Mouse (Mus musculus) urinary bladder, postnatal 10 days (tissue): ENCODE measurements around the gene Dhx35.

ENCODE experiments used
- DNase-seq: peaks from one replicate; pipeline ENCODE4 v3.0.0; 2022; ENCODE audit warnings: low spot score

Gene Dhx35

GRCm38 (mm10) chr2:158803575-158803974 is 9.0 kb downstream of the Dhx35 start:
- DNase-seq = no peak

GRCm38 (mm10) chr2:158815686-158816085 is 21.1 kb downstream of the Dhx35 start:
- no peak for DNase-seq

- no peak for DNase-seq
Measured at GRCm38 (mm10) chr2:158816239-158816638, 21.6 kb downstream of the Dhx35 start.

- no peak for DNase-seq
Measured at GRCm38 (mm10) chr2:158817708-158818107, 23.1 kb downstream of the Dhx35 start.

GRCm38 (mm10) chr2:158828124-158828523 is 33.5 kb downstream of the Dhx35 start:
- DNase-seq = no peak

GRCm38 (mm10) chr2:158829746-158830145 is 35.1 kb downstream of the Dhx35 start:
- DNase-seq = no peak

GRCm38 (mm10) chr2:158833221-158833620 is 38.6 kb downstream of the Dhx35 start:
- DNase-seq = no peak

- no peak for DNase-seq
Measured at GRCm38 (mm10) chr2:158833645-158834044, 39.0 kb downstream of the Dhx35 start.

GRCm38 (mm10) chr2:158843287-158843686 is 48.7 kb downstream of the Dhx35 start:
- DNase-seq = no peak

- DNase-seq = no peak
Measured at GRCm38 (mm10) chr2:158845031-158845430, 50.4 kb downstream of the Dhx35 start.

- DNase-seq = no peak
Measured at GRCm38 (mm10) chr2:158846208-158846607, 51.6 kb downstream of the Dhx35 start.

GRCm38 (mm10) chr2:158847991-158848390 is 53.4 kb downstream of the Dhx35 start:
- DNase-seq = no peak

- no peak for DNase-seq
Measured at GRCm38 (mm10) chr2:158849416-158849815, 54.8 kb downstream of the Dhx35 start.

- DNase-seq = no peak
Measured at GRCm38 (mm10) chr2:158852579-158852978, 58.0 kb downstream of the Dhx35 start.

GRCm38 (mm10) chr2:158856896-158857499 is 62.4 kb downstream of the Dhx35 start:
- DNase-seq = no peak

- no peak for DNase-seq
Measured at GRCm38 (mm10) chr2:158857579-158857978, 63.0 kb downstream of the Dhx35 start.

- DNase-seq = no peak
Measured at GRCm38 (mm10) chr2:158861115-158861514, 66.5 kb downstream of the Dhx35 start.

- DNase-seq = no peak
Measured at GRCm38 (mm10) chr2:158863341-158864125, 68.9 kb downstream of the Dhx35 start.

GRCm38 (mm10) chr2:158864126-158864458 is 69.5 kb downstream of the Dhx35 start:
- no peak for DNase-seq

- DNase-seq = peak; percentile 50
Measured at GRCm38 (mm10) chr2:158865358-158865757, 70.8 kb downstream of the Dhx35 start.

- no peak for DNase-seq
Measured at GRCm38 (mm10) chr2:158886571-158886970, 92.0 kb downstream of the Dhx35 start.

- no peak for DNase-seq
Measured at GRCm38 (mm10) chr2:158888531-158888930, 93.9 kb downstream of the Dhx35 start.

GRCm38 (mm10) chr2:158889201-158889600 is 94.6 kb downstream of the Dhx35 start:
- no peak for DNase-seq

GRCm38 (mm10) chr2:158891319-158891718 is 96.7 kb downstream of the Dhx35 start:
- no peak for DNase-seq
